Mouse (Mus musculus): Measurements from ENCODE around the gene Ccnyl1. TPM values are rescaled to one million over a fixed set of nuclear protein-coding genes. Genes with fewer than 3 reads are reported as not detected.

Ccnyl1 gene
- polyA plus RNA-seq, 1 experiment = 31.6 TPM

GRCm38 (mm10) chr1:64734771-64735750 lies 44.8 kb downstream of the Ccnyl1 start:
- Histone ChIP-seq H3K4me3 (ENCODE audit: low read depth, low read length) (peak overlapping the region; percentile 65), H3K36me3 (ENCODE audit: control insufficient read depth, insufficient read depth, low read length, poor library complexity, severe bottlenecking) (peaks cover 18% of the 10 kb centered on the region), H3K4me1 (ENCODE audit: control insufficient read depth, insufficient read depth, low read length) (no peaks in the 10 kb centered on the region), H3K27ac (ENCODE audit: insufficient read depth, low read length) (no peak overlapping the region), H3K27me3 (ENCODE audit: control insufficient read depth, insufficient read depth, low read length, poor library complexity, severe bottlenecking) (no peaks in the 10 kb centered on the region), H3K9me3 (replicated peaks; ENCODE audit: control insufficient read depth, insufficient read depth, low read length, poor library complexity, severe bottlenecking) (no peaks in the 10 kb centered on the region), H3K9ac (ENCODE audit: low read depth, poor library complexity, severe bottlenecking) (peak overlapping the region; percentile 96)
- no peak for TF ChIP-seq EP300 (IDR thresholded peaks at IDR 0.05; ENCODE audit: insufficient read depth, low read depth, low read length)
- peak; percentile 9 for TF ChIP-seq CTCF (IDR thresholded peaks at IDR 0.05; ENCODE audit: low read depth, low read length)

GRCm38 (mm10) chr1:64735781-64736680 lies 45.8 kb downstream of the Ccnyl1 start:
- Histone ChIP-seq H3K4me1 (ENCODE audit: control insufficient read depth, insufficient read depth, low read length) (no peaks in the 10 kb centered on the region), H3K36me3 (ENCODE audit: control insufficient read depth, insufficient read depth, low read length, poor library complexity, severe bottlenecking) (peaks cover 13% of the 10 kb centered on the region), H3K4me3 (ENCODE audit: low read depth, low read length) (peak overlapping the region; percentile 65), H3K27me3 (ENCODE audit: control insufficient read depth, insufficient read depth, low read length, poor library complexity, severe bottlenecking) (no peaks in the 10 kb centered on the region), H3K9me3 (replicated peaks; ENCODE audit: control insufficient read depth, insufficient read depth, low read length, poor library complexity, severe bottlenecking) (no peaks in the 10 kb centered on the region), H3K9ac (ENCODE audit: low read depth, poor library complexity, severe bottlenecking) (peak overlapping the region; percentile 96), H3K27ac (ENCODE audit: insufficient read depth, low read length) (no peak overlapping the region)
- TF ChIP-seq POLR2A (IDR thresholded peaks at IDR 0.05; ENCODE audit: insufficient read depth, low read length) = no peak
- TF ChIP-seq EP300 (IDR thresholded peaks at IDR 0.05; ENCODE audit: insufficient read depth, low read depth, low read length) = 0 out of 2 replicates have a peak, but pooled peaks have one; percentile 17
- TF ChIP-seq CTCF (IDR thresholded peaks at IDR 0.05; ENCODE audit: low read depth, low read length) = peak; percentile 35

DNA sequence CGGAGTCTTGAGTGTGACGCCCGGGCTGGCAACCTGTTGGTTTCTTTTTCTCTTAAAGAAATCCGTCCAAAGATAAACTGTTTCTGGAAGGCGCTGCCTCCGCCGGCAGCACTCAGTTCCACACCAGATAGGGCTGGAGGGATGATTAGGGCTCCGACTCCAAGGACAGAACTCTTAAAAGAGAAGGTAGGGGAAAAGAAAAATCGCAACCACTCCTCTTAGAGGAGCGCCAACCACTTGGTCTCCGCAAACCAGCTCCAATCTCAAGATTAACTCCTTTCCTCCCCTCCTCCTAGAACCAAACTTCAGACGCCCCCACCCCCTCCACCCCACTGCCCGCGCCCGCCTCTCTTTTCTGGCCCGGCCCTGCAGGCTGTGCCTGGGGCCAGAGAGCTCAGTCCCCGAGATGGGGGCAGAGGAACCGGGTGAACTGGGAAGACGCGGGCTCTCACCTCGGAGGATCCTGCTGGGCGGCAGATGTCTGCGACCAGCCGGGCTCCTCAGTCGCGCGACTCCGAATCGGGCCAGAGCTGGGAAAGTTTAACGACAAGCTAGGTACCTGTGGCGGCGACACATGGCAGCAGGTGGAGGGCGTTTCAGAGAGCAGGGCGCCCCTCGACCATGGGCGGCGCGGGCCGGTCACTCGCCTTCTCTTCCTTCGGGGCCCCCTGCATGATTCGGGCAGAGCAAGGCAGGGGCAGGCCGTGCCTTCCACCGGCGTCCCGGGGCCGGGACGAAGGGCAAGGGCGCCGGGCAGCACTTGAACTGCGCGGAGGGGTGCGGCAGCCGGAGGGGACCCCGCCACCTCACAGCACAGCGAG lies 46.6 kb downstream of the Ccnyl1 start:
- Histone ChIP-seq H3K4me3 (ENCODE audit: low read depth, low read length) (peak overlapping the region; percentile 65), H3K36me3 (ENCODE audit: control insufficient read depth, insufficient read depth, low read length, poor library complexity, severe bottlenecking) (peaks cover 13% of the 10 kb centered on the region), H3K4me1 (ENCODE audit: control insufficient read depth, insufficient read depth, low read length) (no peaks in the 10 kb centered on the region), H3K27ac (ENCODE audit: insufficient read depth, low read length) (peak overlapping the region; percentile 68), H3K9me3 (replicated peaks; ENCODE audit: control insufficient read depth, insufficient read depth, low read length, poor library complexity, severe bottlenecking) (no peaks in the 10 kb centered on the region), H3K27me3 (ENCODE audit: control insufficient read depth, insufficient read depth, low read length, poor library complexity, severe bottlenecking) (no peaks in the 10 kb centered on the region), H3K9ac (ENCODE audit: low read depth, poor library complexity, severe bottlenecking) (peak overlapping the region; percentile 96)
- TF ChIP-seq POLR2A (IDR thresholded peaks at IDR 0.05; ENCODE audit: insufficient read depth, low read length) (no peak), CTCF (IDR thresholded peaks at IDR 0.05; ENCODE audit: low read depth, low read length) (no peak), EP300 (IDR thresholded peaks at IDR 0.05; ENCODE audit: insufficient read depth, low read depth, low read length) (no peak)

GRCm38 (mm10) chr1:64737502-64738179 lies 47.4 kb downstream of the Ccnyl1 start, which contains the start of gene Fzd5:
Gene Fzd5 (minus strand): TSS chr1:64737751.
- peak within 1 kb of the TSS; percentile 69 for H3K4me3 ChIP-seq (ENCODE audit: low read depth, low read length)
- no peaks in the 10 kb centered on the region for H3K4me1 ChIP-seq (ENCODE audit: control insufficient read depth, insufficient read depth, low read length)
- peak within 1 kb of the TSS; percentile 68 for H3K27ac ChIP-seq (ENCODE audit: insufficient read depth, low read length)
- H3K27me3 ChIP-seq (ENCODE audit: control insufficient read depth, insufficient read depth, low read length, poor library complexity, severe bottlenecking) = no peaks in the 10 kb centered on the region
- TF ChIP-seq EP300 (IDR thresholded peaks at IDR 0.05; ENCODE audit: insufficient read depth, low read depth, low read length) (peak; percentile 27; the same call in 1 of the 2 replicates), POLR2A (IDR thresholded peaks at IDR 0.05; ENCODE audit: insufficient read depth, low read length) (peak; percentile 88), CTCF (IDR thresholded peaks at IDR 0.05; ENCODE audit: low read depth, low read length) (peak; percentile 1)
- no peaks in the 10 kb centered on the region for H3K9me3 ChIP-seq (replicated peaks; ENCODE audit: control insufficient read depth, insufficient read depth, low read length, poor library complexity, severe bottlenecking)
- H3K36me3 ChIP-seq (ENCODE audit: control insufficient read depth, insufficient read depth, low read length, poor library complexity, severe bottlenecking) = peaks cover 13% of the 10 kb centered on the region
- peak within 1 kb of the TSS; percentile 96 for H3K9ac ChIP-seq (ENCODE audit: low read depth, poor library complexity, severe bottlenecking)

- Histone ChIP-seq H3K27ac (ENCODE audit: insufficient read depth, low read length) (peak overlapping the region; percentile 59), H3K36me3 (ENCODE audit: control insufficient read depth, insufficient read depth, low read length, poor library complexity, severe bottlenecking) (peaks cover 13% of the 10 kb centered on the region), H3K9ac (ENCODE audit: low read depth, poor library complexity, severe bottlenecking) (peak overlapping the region; percentile 73), H3K4me1 (ENCODE audit: control insufficient read depth, insufficient read depth, low read length) (no peaks in the 10 kb centered on the region), H3K4me3 (ENCODE audit: low read depth, low read length) (peak overlapping the region; percentile 69), H3K9me3 (replicated peaks; ENCODE audit: control insufficient read depth, insufficient read depth, low read length, poor library complexity, severe bottlenecking) (no peaks in the 10 kb centered on the region), H3K27me3 (ENCODE audit: control insufficient read depth, insufficient read depth, low read length, poor library complexity, severe bottlenecking) (no peaks in the 10 kb centered on the region)
- TF ChIP-seq POLR2A (IDR thresholded peaks at IDR 0.05; ENCODE audit: insufficient read depth, low read length) = no peak
- TF ChIP-seq CTCF (IDR thresholded peaks at IDR 0.05; ENCODE audit: low read depth, low read length) = no peak
- no peak for TF ChIP-seq EP300 (IDR thresholded peaks at IDR 0.05; ENCODE audit: insufficient read depth, low read depth, low read length)
Observed at GRCm38 (mm10) chr1:64738180-64738555, 47.9 kb downstream of the Ccnyl1 start.

Measured in ES-Bruce4 (cell line).